Mouse (Mus musculus): ENCODE results near the gene Mcm6.

Gene Mcm6

DNA sequence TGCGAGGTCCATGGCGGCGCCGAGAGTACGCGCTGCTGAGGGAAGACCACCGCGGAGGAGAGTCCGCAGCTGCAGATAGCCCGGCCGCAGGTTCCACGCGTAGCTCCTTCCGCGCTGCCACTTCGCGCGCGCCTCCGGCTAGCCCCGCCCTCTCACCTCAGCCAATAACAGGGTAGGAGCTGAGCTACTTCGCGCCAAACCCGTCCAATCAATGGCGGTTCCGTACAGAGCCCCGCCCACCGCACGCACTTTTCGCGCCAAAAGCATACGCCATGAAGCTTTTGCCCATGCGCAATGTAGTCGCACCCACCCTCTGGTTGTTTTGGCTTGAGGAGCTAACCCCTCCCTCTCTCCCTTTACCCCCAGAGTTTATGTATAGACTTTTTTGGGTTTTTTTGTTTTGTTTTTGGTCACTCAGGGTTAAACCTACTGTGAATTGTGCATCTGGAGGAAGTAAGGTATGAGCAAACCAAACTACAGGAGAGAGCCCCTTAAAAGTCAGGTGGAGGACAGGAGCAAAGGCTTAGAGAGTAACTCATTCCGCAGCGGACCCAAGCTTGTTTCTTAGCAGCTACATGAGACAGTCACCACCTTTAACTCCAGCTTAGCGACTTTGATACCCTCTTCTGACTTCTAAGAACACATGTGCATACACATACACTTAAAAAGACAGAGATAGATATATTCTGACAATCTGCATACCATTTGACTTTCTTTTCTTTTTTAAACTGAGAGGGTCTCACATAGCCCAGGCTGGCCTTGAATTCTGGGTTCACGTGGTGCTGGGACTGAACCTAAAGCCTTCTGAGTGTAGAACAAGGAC, at the start of gene Mcm6:
TSS of gene Mcm6 (minus strand) at position 111 of the 823 bp plus-strand sequence.
- DNase-seq (ENCODE audit: low read depth in 2 of 2, low spot score in 2 of 2), result peak; percentile 87 to 92

DNA sequence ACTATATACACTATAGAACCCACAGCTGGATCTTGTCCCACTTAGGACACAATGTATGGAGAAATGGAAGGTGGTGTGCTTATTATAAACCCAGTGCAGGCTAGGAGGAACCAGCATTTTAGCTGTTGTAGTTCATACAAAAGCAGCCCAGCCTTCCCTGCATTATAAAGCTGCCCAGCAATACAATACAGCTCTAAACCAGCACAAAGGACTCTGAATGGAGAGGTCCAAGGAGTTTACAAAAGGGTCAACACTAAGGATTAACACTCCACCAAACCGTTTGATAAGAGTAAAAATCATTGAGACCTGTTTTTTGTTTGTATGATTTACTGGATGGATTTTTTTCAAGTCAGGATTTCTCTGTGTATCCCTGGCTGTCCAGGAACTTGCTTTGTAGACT, 47.4 kb upstream of the Mcm6 start:
- no peak for DNase-seq (ENCODE audit: low read depth in 2 of 2, low spot score in 2 of 2)

DNA sequence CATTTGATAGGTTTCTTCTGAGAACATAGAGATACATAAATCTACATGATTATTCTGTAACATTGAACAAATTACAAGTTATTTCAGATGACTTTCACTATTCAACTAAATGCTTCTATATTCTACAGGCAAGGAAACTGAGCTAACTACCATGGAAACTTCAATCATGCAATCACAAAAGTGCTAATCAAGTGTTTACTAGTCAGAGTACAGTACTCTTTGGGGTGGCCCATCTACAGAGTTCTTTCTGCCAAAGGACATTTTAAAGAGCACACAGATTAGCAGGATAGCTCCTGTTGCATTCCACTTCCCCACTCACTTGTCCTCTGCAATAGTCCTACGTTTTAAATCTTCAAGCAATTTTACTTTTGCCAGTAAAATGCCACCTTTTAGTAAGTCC, 46.2 kb upstream of the Mcm6 start:
- no peak for DNase-seq (ENCODE audit: low read depth in 2 of 2, low spot score in 2 of 2)

DNA sequence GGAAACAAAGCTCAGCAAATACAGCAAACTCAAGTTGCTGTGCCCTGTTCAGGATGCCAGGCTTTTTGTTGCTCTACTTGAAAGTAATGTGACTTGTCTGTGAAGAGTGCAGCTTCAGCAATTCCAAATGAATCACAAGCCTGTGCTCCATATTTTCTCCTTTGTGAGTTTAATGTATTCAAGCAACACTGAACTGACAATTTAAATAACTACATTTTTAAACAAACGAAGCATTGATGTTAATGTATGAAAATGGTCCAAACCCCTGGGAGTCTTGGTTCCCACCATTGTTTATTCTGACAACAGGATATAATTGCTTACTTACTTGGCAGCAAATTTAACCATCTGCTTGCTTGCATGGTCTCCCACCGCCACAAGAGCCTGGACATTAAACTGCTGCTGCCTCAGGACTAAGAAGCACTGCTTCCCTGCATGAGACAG, 45.6 kb upstream of the Mcm6 start:
- no peak for DNase-seq (ENCODE audit: low read depth in 2 of 2, low spot score in 2 of 2)

DNA sequence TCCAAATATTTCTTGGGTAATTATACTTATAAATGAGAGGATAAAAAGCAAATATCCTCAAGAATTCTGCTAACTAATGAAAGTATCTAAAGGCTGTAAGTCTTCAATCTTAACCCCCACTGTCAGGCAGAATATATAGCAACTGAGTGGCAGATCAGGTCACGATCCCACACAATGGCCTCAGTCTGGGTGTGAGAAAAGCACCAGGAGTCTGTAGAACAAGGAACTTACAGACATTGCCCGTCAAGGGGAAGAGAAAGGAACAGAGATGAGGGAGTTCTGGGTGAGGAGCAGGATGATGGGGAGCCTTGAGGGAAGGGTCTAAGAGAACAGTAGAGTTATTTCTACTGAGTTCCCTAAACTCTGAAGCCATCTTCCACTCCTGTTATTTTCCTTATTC, 41.5 kb upstream of the Mcm6 start:
- DNase-seq (ENCODE audit: low read depth in 2 of 2, low spot score in 2 of 2), result no peak

DNA sequence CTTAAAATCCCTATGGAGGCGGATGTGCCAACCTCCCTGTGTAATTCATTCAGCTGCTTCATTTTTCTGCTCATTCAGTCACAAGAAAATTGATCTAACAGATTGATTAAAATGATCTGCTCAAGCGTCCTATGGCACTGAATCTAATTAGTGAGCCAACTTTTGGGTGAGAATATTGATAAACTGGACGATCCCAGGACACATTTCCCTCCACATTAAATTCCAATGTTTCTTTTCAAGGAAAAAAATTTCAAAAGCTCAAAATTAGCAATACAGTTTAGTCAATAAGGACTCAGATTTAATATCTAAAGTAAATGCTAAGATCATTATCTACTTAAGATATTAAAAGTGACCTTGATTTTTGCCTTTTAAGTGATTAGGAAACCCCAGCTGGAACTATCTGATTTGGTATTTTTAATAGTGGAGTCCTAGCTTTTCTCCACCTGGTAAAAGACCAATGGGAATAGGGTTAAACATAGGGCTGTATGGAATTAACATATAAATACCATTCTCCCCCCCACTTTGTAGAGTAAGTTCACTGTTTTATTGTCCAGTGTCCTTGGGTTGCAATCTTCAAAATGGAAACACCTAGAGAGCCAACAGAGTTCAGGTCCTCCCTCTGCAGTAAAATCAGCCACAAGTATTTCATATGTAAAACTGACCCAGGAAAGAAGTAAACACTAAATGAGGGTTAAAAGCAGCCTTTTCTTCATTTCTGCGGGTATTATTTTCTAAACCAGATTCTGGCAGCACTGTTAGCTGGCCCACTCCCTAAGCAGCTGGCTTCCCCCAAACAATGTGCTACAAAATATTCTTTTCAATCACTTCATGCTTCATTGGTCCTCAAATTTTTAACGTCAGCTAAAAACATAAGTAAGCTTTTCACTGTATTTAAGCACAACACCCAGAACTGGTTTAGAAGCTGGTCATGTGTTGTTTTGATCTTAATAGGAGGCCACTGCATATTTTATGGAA, 40.8 kb upstream of the Mcm6 start:
- DNase-seq (ENCODE audit: low read depth in 2 of 2, low spot score in 2 of 2), result no peak

DNA sequence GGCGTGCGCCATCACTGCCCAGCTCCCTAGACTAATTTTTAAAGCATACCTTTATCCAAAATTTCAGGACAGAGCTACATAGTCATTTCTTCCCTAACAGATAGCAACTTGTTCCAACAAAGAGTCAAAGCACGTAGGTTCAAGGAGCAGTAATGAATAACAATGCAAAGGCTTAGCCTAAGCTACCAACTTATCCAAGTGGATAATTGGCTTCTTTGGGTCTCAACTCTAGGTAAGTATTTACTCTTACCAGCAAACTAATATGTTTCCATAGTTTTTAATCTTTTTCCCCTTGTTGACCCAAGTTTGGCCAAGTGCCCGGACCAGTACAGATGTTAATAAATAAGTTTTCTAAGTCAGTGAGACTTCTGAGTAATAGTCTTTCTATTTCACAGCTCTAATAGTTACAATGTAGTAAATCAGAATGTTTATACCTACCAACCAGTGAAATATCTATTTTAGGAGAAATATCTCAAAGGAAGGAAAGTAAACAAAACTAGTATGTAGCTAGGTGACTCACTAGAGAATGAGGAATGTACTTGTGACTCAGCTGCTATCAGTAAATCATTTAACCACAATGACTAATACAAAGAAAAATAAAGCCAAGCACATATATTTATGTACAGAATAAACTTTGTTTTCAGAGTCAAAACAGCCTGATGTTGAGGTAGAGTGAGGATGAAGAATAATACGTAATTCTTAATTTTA, 39.4 kb upstream of the Mcm6 start:
- no peak for DNase-seq (ENCODE audit: low read depth in 2 of 2, low spot score in 2 of 2)

DNA sequence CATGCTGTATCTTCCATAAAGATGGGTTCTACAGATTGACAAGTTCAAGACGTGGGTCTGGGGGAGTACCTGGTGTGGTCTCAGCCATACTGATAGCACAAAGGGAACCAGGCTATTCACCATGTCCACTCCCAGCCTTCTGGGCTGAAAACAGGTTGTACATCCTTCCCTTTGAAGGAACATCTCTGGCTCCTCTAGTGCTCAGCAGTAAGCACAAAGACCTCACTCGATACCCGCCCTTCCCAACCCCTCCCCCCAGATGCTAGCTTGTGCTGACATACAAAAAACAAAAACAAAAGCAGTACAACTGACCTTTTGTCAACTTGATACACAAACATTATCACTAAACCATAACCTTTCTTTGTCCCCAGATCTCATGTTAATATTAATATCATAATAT, 35.2 kb upstream of the Mcm6 start:
- no peak for DNase-seq (ENCODE audit: low read depth in 2 of 2, low spot score in 2 of 2)

DNA sequence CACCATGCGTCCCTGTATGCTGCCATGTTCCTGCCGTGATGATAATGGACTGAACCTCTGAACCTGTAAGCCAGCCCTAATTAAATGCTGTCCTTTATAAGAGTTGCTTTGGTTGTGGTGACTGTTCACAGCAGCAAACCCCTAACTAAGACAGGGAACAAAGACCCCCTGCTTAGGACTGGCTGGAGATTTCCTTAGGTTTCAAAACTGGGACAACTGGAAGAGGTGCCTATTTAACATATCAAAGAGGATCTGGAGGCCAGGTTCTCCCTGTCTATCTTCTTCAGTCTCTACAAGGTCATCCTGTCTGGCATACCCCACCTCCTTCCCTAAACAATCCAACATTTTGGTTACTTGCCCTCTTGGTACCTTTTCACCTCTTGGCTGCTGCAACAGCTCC, 32.9 kb upstream of the Mcm6 start:
- DNase-seq (ENCODE audit: low read depth in 2 of 2, low spot score in 2 of 2), result no peak

DNA sequence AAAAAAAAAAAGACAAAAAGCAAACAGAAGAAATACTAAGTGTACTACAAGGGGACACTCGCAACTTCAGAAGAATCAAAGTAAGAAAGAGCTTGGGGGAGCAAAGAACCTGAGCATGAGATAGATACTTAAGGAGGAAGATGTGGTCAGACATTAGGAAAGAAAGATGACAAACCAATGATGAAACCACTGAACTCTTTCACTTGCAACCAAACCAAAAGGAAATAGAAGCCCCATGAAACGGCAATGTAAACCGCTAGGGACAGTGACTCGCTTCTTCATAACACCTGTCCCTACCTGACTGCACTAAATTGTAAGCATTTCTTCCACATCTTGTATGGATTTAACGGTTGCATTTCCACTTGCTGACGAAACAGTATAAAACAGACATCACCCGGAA, 27.0 kb upstream of the Mcm6 start:
- peak in 1 of 2 experiments; percentile 7 for DNase-seq (ENCODE audit: low read depth in 2 of 2, low spot score in 2 of 2)

DNA sequence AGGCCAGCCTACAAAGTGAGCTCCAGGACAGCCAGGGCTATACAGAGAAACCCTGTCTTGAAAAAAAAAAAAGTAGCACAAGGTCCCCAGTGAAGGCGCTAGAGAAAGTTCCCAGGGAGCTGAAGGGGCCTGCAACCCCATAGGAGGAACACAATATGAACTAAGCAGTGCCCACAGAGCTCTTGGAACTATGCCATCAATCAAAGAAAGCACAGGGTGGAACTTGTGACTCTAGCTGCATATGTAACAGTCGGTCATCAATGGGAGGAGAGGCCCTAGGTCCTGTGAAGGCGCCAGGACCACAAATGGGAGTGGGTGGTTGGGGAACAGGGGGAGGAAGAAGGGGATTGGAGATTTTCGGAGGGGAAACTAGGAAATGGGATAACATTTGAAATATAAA, 17.4 kb upstream of the Mcm6 start:
- no peak for DNase-seq (ENCODE audit: low read depth in 2 of 2, low spot score in 2 of 2)

DNA sequence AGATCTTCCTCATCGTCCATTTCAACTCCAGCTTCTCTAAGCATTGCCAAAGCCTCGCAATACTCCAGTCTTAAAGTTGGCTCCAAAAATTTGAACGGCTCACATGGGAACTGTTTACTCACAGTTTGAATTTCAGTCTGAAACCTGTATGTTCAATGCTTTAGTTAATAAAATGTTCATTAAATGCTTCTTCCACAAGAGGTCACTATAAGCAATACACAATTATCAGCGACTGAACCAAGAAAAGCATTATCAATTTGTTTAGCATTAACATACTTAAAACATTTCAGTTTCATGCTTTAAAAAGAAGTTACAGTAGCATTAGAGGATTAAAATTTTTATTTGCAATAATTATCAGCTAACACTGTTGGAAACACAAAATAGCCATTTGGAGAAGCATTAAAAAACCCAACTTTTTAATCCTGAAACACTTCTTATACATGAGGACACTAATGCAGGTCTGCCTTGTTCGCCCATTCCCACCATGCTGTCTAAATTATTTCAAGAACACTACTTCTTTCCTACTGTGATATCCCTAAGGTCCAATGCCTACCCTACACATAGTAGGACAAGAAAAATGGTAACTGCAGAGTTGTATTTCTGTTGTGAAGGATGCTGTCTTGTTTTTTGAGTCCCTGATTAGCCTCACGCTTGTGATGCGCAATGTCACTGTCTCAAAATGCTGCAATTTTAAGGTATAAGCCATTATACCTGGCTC, 12.8 kb upstream of the Mcm6 start:
- DNase-seq (ENCODE audit: low read depth in 2 of 2, low spot score in 2 of 2), result no peak

DNA sequence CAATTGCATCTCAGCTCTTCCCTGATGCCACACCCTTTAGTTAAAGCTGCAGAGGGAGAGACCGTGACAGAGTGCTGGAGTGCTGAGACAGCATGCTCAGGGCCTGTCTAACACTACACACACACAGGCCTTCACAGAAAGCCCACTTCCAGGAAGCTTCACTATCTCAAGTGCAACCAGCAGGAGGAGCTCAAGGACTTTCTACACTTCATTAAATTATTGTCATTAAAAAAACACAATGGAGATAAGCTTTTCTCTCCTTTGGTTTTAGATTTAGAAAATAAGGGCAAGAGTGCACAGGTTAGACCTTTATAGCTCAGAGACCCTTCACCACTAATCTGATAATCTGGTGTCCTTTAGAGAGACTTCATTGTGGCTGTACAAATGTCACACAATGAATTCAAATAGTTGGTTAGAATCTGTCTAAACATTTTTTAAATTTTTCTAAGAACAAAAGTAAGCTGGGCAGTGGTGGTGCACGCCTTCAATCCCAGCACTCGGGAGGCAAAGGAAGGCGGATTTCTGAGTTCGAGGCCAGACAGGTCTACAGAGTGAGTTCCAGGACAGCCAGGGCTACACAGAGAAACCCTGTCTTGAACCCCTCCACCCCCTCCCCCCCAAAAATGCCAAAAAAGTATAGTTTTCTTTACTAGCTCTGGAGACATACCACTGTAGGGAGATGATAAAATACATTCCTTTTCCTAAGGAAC, 9.4 kb upstream of the Mcm6 start:
- peak; percentile 43 to 65 for DNase-seq (ENCODE audit: low read depth in 2 of 2, low spot score in 2 of 2)

DNA sequence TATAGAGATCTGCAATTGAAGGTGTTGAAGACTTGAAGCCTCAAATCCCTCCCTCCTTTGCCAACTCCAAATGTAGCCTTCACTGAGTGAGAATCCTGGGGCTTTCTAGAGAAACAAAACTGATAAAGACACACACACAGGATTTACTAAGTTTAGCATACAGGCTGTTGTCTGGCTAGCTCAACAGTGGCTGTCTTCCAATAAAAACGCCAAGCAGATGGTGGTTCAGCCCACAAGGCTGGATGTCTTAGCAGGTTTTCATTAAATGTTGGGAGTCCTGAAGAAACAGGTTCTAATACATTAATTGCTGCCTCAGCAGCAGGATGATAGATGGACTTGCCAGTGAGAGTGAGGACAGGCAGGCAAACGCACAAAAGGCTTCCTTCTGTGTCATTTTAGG, 1.1 kb upstream of the Mcm6 start:
- no peak for DNase-seq (ENCODE audit: low read depth in 2 of 2, low spot score in 2 of 2)

DNA sequence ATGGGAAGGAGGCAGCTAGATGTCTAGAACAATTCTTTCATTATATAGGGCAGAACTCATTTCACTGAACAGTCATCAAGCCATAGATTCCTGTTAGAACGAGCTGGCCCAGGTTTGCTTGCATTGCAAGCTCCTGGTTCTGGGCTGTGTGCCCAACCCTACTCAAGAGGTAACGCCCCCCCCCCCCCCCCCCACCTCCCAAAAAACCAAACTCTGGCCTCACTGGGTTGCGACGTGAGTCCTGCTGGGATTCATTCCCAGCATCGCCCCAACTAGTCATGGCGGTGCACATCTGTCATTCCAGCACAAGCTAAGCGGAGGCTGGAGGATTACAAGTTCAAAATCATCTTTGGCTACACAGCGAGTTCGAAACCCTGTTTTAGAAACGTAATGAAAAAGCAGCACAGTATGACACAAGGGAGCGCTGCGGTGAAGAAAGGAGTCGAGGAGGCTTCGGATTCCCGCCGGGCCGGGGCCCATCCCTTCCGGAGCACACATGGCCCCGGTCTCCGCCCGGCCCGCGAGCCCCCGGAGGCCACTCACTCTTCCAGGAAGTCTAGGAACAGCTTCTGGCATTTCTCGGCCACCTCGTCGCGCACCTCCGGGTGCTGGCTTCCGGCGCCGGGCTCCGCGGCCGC, 429 bp downstream of the Mcm6 start:
- DNase-seq (ENCODE audit: low read depth in 2 of 2, low spot score in 2 of 2), result no peak

DNA sequence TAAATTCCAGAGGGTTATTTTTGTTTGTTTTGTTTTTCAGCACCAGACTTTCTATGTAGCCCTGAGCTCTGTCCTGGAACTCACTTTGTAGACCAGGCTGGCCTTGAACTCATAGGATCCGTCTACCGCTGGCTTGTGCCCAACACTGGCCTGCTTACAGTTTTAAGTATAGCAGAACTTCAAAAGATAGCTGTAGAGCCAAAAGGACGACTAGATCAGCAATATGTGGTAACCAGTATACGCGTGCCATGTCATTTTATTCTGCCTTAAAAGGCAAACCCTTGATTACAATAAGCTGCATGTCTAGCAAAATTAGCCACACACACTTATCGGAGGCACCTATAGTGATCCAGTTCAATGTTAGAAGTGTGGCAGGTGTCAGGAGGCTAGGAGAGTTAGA, 1.2 kb downstream of the Mcm6 start:
- no peak for DNase-seq (ENCODE audit: low read depth in 2 of 2, low spot score in 2 of 2)

DNA sequence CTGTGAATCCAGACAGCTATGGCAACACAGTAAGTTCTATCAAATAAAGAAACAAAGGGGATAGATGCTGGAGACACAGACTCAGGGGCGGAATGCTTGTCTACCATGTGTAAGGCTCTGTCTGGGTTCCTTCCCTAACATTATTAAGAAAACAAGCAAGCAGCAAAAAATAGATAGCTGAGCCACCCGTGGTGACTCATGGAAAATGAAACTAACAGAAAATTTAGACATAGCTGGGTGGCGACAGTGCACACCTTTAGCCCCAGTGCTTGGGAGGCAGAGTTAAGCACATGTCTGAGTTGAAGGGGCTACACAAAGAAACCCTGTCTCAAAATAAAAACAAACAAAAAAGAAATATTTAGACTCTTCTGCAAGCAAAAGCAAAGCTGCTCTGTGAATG, 2.0 kb downstream of the Mcm6 start:
- no peak for DNase-seq (ENCODE audit: low read depth in 2 of 2, low spot score in 2 of 2)

DNA sequence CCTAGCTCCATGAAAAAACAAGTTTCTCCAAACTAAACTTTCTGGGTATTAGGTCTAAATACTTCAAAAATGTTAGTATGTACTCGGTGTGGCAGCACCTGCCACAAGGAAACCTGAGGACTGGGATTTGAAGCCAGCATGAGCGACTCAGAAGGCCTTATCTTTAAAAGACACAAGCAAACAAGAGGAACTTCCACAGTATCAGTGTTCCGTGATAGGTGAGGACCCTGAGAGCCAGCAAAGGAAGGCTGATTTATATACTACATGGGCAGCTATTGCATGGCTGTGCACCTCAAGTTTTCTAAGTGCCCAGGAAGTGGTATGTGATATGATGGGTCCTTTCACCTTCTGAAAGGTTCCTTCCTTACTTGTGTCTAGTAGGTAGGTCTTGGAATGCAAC, 6.4 kb downstream of the Mcm6 start:
- no peak for DNase-seq (ENCODE audit: low read depth in 2 of 2, low spot score in 2 of 2)

DNA sequence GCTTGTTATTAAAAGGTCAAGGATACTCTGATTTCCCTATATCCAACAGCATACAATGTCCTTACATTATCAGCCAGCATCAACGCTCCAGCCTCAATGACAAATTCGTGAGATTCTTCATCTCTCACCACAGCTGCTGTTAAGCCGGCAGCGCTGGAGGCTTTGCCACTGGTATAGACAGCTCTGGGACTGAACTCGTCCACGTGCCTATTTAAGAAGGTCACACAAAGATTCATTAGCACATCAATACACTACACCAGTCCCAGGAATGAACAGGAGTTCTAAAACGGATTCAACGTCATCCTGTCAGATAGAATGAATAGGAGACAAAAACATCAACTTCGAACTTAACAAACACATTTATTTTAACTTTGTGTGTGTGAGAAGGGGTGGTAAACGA, 15.2 kb downstream of the Mcm6 start:
- no peak for DNase-seq (ENCODE audit: low read depth in 2 of 2, low spot score in 2 of 2)
